Mouse (Mus musculus) ovary, adult 18-20 months (tissue): ENCODE data around the gene Nrxn1.

ENCODE experiments used
- DNase-seq: peaks from one replicate; pipeline ENCODE4 v3.0.0; 2022; ENCODE audit warnings: low spot score, mixed read lengths

Nrxn1 gene

DNA sequence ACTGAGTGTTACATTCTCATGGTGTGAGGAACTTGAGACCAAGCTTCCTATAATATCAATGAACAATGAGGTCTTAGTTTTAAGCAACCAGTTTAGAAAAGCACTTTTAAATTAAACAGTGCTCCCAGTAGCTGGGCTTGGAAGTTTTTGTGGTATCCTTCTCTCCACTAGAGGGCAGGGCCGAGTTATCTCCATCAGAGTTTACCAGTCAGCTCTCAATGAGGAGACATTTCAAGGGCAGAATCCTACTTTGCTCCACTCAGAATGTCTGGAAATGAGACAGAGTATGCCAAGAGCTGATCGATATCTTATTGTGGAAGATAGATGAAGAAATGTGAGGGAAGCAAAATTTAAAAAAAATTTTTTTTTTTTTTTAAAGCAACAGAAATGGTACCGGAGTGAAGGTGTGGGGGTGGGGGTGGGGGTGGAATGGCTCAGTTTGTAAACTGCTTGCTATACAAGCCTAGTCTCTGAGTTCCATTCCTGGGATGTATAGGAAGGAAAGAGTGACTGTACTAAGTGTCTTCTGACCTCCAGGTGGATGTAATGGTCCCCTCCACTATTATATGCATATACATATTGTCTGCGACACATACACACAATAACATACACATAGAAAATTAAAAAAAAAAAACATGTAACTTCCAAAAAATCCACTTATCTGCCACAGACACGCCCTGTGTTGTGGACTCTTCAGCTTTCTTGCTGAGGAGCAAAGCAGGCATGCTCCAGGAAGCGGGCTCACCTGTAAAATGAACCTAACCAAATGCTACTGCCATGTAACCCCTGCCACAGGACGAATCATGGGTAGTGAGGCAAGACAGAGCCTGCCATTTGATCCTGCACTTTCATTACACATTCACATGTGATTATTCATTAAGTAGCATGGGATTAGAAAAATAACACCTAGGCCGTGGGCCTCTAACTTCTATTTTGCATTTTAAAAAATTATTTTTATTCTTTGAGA is 283.4 kb downstream of the Nrxn1 start:
- peak; percentile 24 for DNase-seq

DNA sequence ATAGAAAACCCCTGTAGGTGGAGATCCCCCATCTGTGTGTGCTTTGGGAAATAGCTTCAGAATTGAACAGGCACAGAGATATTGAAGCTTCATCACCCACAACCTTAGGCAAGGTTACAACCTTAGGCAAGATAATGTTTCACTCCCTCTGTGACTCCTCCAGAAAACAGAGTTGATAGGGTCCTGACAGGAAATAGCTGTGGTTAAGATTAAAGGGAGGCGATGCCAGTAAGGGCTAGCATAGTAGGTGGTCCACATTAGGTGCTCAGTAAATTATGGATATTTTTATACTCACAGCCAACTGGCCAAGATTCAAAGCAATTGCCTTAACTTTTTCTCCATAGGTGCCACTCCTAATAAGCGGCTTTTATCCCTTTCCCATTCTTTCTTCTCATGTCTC is 284.6 kb downstream of the Nrxn1 start:
- DNase-seq = no peak

DNA sequence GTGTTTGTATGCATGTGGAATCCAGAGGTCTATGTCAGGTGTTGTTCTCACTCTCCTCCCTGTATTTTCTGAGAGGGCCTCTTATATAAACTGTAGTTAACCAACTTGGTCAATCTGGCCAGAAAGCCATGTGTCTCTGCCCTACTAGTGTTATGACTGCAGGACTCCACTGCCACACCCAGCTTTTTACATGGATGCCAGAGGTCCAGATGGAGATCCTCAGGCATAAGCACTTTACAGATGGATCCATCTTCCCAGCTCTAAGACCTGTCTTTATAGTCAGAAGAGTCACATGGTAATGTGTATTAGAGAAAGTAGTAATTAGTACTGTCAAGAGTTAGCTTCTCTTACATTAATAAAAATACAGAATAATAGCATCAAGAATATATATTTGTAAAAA is 285.7 kb downstream of the Nrxn1 start:
- no peak for DNase-seq

DNA sequence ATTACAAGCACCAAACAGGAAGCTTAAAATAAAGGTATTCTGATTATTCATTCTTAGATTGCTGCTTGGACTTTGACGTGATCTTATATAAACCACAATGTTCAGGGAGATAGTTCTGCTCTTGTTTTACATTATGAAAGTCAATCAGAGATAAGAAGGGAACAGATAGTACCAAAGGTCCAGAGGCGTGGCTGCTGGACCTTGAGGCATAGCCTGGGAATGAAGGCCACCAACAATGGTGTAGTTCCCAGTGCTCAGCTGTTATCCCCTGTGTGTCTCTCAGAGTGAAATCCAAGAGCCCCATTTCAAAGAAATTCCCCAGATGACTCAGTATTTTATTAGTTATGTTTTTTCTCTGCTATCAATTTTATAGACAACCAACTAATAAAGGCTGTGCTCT is 294.2 kb downstream of the Nrxn1 start:
- peak; percentile 58 for DNase-seq

DNA sequence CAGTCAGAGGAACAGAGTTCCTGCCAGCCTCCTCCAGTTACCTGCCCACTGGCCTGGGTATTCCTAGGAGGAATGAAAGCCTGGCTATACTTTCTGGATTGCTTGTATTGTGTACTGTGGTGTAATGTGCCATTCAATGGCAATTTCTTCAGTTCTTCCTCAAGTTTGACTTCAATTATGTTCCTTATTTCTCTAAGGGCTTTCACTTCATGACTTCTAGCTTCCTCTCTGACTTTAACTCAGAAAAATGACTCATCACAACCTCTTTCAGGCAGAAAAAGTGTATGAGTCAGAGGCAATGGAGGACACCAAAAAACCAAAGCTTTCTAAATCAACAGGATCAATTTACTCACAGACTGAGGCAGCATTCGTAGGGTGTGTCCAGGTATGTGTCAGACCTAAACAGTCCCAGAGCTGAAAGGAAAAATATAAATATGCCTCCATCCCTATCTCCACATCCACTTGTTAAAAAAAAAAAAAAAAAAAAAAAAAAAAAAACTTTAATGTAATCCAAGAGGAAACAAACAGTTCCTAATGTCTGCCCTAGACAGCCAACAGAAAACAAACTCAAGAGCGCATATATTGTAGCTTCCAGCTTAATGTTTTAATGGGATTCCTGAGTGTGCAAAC is 295.1 kb downstream of the Nrxn1 start:
- DNase-seq = no peak

DNA sequence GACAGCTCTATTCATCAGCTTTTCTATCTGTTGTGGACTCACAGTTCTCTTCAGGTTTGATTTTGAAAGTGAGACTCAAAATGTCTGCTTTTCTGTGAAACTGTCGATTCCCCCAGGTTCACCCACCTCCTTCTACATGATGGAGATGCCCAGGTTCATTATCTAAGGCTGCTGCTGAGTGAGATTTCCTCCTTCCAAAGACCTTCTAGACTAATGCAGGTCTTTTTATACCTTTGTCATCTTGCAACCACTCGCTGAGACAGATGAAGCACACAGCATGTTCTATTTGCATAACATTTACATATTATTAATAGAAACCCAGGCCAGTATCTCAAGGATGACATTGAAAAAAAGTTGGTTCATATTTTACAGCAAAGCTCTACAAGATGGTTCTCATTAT is 295.9 kb downstream of the Nrxn1 start:
- DNase-seq = no peak

DNA sequence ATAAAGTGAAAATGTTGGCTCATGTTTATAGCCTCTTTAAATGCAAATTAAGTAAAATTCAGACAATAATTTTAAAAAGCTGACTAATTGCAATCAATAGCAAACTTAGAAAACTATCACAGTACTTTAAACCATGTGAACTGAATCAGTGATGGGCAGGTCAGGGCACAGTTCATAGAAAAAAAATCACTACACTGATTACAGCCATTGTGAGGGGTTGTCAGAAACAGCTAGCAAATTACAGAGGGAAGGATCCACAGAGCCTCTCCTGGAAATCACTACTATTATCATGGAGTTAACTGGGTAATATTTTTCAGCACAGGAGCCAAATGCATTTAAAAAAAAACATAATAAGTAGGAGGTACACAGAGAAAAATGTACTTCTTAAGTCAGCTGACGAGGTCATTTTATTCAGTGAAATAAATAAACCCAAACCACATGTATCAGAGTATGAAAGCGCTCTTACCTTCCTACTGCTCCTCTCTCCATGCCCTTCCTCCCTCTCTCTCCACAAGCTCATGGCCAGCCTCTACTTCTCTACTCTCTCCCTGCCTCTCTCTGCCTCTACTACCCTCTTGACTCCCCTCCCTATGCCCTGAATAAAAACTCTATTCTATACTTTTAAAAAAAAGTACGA is 304.3 kb downstream of the Nrxn1 start:
- no peak for DNase-seq

DNA sequence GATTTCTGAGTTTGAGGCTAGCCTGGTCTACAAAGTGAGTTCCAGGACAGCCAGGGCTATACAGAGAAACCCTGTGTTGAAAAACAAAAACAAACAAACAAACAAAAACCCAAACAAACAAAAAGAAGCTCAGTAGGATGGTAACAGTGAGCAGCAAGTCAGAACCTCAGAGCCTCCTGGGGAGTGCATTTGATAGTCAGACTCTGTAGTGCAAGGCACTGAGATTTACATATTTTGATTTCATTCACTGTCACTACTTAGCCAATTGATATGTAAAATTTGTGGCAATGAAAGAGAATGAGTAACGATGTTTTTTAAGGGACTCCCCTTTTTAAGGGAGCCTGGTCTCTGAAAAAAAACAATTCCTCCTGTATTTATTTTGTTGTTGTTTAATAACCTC is 304.8 kb downstream of the Nrxn1 start:
- DNase-seq = no peak

DNA sequence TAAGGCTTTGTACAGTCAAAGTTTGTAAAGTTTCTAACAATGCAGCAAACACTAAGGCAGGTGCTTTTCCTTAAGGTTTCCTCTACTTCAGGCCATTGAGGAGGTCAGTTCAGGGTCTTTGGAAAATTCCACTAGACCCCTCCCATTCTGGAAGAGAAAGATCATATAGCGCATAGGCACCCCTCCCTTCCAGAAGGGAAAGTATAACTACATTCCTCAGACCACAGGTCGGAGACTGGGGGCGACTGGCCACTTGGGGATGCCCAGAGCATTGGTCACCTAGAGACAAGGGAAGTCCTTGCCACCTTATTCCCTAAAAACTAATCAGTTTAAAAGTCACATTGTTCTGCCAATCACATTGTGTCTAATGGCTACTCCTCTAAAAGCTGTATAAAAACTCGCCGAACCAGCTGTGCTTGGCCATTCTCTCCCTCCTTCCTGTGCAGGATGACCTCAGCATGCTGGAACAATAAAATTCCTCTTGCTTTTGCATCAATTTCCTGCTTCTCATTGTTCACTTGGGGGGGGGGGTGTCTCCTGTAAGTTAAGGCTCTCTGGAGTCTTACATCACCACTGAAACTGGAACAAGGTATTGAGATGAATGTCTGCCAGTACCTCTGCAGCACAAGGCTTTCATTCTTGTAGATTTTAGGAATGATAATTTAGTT is 305.6 kb downstream of the Nrxn1 start:
- no peak for DNase-seq

DNA sequence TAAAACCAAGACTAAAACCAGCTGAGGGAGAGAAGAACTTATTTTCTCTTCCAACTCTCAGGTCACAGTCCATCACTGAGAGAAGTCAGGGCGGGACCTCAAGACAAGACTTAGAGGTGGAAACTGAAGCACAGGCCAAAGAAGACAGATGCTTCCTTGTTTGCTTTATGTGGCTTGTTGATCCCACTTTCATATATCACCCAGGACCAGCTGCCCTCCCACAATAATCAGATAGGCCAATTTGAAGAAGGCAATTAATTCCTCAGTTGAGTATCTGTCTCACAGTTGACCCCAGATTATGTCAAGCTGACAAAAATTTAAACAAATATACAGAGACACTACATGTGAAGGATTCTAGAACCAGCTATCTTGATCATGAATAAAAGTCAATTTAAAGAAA is 312.4 kb downstream of the Nrxn1 start:
- no peak for DNase-seq

DNA sequence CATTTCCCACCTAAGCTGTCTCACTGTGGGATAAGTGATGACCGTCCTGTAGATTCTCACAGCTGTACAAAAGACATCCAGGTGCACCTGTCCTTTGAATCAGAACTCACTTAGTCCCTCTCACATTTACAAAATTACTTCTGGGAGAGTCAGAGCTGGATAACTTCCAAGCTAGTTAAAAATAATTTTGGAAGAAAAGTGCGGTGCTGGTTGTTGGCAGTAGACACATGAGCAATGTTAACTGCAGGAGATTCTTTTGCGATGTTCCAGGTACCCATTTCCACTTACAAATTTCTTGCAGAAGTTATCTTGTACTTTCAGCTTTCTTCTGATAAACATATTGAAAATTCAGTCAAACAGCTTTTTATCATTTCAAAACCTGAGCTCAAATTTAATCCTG is 317.5 kb downstream of the Nrxn1 start:
- DNase-seq = no peak

DNA sequence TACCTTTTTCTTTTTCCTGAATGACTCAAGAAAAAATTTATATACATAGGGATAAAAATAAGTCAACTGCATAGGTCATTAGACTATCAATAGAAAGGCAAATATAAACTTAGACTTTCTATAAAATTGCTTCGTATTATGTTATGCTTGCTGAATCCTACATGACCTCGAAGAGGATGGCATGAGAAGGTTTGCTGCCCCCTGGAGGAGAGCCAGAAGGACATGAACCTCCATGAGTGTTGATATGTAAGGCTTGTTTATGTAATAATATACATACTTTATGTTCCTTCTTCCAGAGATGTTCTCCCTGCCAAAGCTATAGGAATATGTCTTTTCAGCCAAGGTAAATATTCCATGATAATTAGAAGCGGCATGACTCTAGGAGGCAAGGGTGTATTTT is 319.6 kb downstream of the Nrxn1 start:
- DNase-seq = no peak

DNA sequence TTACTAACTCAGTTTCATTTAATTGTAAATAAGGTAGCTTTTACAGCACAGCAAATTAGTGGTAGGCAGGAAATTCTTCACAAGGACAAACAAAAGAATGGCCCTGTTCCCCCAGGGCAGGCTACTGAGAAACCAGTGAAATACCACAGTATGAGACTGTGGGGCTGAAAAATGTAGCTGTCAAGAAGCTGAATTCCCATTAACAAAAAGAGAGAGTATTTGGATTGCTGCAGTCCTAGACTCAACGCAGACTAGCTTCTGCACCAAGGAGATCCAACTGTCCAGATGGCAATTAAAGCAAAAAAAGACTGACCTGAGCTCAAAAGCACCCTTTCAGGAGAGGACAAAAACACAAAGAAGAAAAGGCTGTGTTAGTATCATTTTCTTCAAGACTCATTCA is 324.7 kb downstream of the Nrxn1 start:
- DNase-seq = no peak

DNA sequence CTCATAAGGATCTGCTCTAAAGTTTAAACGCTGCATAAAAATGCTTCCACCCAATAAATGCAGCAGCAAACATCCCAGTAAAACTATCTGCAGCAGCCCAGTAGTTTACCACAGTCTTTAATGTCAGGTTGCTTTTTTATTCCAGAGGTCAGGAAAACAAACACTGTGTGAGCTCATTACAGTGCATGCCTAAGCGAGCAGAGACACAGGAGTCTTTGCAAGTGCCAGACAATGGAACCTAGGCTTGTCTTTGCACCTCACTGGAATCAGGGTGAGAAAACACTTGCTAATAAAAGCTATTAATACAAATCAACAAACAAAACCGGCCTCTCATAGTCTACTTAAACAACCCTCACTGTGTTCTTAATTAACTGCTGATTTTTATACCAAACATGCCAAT is 365.7 kb downstream of the Nrxn1 start:
- no peak for DNase-seq

DNA sequence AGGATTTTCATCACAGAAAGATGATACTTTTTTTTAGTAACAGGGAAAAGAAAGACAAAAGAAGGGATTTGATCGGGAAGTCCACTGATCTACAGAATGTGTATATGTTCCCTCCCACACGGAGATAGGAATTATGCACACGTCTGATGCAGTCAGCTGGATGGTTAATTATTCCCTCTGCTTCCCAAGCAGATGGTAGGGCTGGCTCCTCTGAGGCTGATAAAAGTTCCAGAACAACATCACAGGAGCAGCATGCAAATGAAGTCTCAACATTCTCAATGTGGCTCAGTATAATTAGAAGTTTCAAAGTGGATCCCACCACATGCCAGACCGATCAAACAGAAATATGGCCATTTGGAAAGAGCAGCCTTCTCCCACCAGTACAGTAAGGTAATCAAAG is 388.1 kb downstream of the Nrxn1 start:
- no peak for DNase-seq

DNA sequence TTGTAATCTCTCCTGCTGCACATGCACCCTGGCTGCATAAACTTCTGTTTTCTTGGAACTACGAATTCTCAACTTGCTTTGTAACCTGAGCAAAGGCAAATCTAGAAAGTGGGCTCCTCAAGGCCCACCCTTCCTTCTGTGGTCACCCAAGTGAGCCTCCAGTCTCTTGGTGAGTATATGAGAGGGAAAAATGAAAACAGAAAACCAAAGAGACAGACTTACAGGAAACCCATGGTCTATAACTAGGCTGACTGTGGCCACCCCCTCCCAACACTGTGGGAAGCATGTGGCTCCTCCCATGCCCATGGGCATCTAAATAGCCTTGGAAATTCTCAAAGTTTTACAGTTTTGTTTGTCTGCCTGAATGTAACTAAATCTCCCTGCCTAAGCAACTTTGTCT is 390.2 kb downstream of the Nrxn1 start:
- no peak for DNase-seq

DNA sequence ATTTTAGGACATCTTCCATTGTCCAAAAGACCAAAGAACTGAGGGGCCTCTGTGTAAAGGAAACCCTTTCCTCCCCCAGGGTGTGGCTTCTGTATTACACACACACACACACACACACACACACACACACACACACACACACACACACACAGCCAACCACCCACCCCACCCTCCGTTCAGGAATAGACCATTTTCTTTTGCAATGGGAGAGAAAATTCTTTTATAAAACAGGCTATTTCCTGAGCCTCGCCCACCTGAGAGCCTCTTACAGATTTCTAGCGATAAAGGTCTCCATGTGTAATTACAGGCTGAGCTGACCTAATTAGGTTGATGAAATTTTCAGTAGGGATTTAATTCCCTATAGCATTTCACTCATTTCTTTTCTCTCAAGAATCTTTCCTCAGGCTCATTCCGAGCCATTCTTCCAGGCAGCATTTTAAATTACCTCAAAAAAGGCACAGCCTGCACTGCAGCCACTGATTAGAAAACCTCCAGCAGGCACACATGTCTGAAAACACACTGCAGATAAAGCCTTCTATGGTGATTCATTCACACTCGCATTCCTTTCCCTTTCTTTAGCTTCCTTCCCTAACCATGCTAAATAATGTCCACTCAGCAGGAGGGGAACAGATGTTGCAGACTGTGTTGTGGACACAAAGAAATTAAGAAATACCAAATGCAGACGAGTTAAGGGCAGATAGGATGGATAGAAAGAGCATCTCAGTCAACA is 396.6 kb downstream of the Nrxn1 start:
- DNase-seq = no peak

DNA sequence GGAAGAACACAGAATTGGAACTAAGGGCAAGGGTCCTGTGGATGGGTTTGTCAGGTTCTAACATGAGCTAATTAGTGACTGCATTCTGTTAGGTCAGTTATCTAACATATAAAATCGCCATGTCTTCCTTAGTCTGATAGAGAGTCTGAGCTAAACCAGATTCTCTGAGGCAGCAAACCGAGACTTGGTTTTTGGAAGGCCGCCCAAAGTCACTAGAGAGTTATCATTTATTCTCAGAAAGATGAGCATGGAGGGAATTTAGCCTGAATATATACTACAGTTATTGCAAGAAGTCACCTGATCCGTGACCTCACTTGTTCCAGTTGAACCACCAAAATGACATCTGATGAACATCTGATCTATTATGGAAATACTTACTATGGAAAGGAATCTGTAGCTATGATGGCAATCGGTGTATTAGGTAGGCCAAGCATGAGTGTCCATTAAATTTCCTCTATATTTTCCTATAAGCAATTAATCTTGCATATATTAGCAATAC is 397.7 kb downstream of the Nrxn1 start:
- DNase-seq = no peak

DNA sequence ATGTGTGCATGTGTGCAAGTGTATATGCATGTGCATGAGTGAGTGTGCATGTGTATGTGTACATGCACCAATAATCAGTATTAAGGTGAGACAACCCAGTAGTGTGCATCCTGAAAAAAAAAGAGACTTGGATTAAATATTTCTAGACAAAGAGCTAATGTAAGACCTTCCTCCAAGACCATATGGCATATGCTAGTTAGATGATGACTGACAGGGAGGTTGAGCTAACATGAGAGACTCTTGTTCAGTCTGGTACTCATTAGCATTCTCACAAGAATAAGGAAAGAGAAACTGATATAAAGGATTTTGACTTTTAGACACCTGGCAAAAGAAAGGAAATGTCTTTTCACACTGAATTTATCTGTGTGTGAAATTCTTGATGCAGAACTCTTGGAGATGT is 408.7 kb downstream of the Nrxn1 start:
- no peak for DNase-seq

DNA sequence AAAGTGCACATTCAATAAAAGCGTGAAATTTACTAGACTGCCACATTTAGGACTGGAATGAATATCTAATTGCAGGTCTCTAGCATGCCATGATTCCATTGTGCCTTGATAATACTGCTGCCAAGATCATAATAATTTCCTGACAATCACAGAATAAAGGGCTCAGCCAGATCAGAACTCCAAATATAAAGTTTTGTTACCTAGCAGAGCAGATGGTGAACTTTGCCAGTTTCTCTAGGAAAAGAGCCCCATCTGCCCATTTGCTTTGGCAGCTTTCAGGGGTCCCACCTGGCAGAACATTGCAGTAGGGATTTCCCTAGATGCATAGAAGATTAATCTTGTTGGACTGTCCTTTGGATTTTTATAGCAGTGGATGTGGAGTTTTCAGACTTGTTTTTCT is 411.9 kb downstream of the Nrxn1 start:
- no peak for DNase-seq

DNA sequence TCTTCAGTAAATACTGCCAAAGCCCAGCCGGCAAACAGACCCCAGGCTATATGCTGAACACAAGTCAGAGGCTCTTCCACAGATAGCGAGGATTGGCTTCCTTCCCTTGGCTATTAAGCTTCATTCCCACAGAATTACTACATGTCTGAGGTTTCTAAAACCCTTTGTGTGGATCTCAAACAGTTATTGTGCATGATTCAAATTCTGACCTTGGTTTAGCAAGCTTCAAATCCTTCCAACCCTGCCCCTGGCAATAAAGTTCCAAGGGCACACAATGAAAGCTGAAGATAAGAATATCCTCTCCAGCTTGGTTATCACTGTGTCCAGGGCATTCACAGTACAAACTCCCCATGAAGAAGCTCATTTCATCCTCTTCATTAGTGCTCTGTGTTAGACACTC is 416.2 kb downstream of the Nrxn1 start:
- peak; percentile 33 for DNase-seq

DNA sequence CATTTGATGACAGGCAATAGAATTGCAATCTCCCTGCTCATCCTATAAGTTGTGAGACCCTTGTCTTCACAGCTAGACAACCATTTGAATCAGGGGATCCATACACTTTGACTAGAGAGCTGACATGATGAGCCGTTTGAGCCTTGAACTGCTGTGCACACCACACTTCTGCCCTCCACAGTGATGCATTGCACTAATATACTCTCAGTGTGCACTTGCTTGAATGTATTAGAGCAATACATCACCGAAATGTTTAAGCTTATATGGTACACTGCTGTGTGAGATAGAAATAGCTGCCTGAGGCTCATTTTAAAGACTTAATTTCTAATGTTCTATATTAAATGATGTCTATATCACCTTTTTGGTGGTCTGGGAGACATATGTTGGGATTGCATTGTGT is 430.6 kb downstream of the Nrxn1 start:
- no peak for DNase-seq
